Mouse (Mus musculus): ENCODE measurements around the gene Enpp3.
"Not testable (repeated sequence)": the region's sequence is repeated elsewhere in the genome, so short reads cannot be mapped to it uniquely, and the experiment has no call there.

Enpp3 gene

GRCm38 (mm10) chr10:24822842-24823241, 19.8 kb downstream of the Enpp3 start:
- peak; percentile 13 for DNase-seq (ENCODE audit: low read depth)

GRCm38 (mm10) chr10:24821990-24822676, 20.5 kb downstream of the Enpp3 start:
- no peak for DNase-seq (ENCODE audit: low read depth)

DNA sequence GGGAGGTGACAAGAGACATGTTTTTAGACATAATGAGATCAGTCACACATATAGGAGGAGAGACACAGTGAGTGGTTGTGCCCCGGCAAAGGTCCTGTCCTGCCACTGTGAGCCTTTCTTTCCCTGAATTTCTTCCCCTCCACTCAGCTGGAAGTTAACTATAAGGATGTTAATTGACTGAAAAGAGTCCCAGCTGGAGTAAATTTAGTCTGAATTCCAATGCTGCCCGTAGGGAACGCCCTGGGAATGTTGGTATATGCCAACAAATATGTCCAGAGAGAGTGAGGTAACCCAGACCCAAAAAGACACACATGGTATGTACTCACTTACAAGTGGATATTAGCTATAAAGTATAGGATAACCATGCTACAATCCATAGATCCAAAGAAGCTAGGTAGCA, 23.1 kb downstream of the Enpp3 start:
- no peak for DNase-seq (ENCODE audit: low read depth)

- no peak for DNase-seq (ENCODE audit: low read depth)
These were observed 32.0 kb downstream of the Enpp3 start for GRCm38 (mm10) chr10:24810639-24811038.

DNA sequence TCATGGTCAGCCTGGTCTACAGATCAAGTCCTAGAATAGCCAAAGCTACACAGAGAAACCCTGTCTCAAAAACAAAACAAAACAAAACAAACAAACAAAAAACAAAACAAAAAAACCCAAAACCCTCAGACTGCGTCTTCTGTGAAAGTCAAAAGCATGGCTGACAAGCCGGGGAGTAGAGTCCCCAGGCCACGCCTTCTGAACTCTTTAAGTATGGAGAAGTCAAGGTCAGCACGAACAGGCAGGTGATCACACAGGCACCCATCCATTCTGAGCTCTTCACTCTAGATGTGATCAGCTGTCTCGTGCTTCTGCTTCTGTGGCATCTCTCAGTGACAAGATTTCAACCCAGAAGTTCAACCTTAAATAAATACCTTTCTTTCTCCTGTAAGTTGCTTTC, 35.9 kb downstream of the Enpp3 start:
- DNase-seq (ENCODE audit: low read depth), result no peak

DNA sequence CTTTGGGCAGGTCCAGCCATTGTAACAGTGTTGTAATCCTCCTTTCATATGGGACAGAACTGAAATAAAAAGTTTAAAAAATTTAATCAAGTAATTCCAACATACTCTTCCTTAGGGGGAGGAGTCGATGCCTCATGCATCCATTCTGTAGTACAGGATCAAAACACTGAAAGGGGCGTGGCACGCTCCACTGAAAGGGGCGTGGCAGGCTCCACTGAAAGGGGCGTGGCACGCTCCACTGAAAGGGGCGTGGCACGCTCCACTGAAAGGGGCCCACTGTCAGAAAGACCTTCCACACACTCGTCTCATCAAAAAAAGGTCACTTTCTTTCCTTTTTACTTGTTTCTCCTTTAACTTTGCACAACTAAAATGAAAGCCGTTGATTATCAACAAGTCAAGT, 36.7 kb downstream of the Enpp3 start:
- DNase-seq (ENCODE audit: low read depth), result no peak

DNA sequence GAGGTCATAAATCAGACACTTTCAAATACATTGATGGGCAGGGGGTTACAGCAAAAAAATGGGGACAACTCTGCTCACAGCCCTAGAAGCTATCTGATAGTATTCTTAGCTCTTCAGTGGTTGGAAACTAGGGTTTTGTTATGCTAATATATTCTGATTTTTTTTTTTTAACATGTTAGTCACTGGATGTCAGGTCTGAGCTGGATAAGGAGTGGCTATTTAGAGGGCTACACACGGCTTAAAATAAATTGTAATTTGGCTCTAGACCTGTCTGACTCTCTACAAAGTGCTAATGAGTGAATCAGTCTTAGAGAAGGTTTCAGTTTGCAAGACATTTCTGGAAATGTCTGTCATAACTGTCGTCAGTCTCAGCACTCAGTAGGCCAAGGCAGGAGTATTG, 37.5 kb downstream of the Enpp3 start:
- no peak for DNase-seq (ENCODE audit: low read depth)

DNA sequence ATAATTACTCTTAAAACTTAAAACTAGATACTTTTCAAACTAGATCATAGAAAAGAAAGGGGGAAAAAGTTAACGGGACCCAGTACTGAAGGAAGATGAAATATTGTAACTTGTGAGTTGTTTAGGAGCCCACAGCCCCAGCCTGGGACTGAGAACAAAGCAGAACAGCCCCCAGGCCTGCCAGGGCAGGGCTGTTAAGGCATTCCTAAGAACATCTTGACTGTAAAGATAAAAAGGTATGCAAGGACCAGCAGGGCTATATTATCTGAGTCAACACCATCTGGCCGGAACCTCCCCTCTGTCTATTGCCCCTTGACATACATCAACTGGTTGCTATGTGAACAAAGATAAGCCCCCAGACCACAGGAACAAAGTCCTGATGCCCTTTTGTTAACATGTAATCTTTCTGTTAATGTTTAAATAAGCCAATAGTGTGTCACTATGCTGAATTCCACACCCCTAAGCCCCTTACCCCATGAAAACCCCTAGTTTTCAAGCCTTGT, 39.8 kb downstream of the Enpp3 start:
- not testable (repeated sequence) for DNase-seq (ENCODE audit: low read depth)

- no peak for DNase-seq (ENCODE audit: low read depth)
These were observed 40.8 kb downstream of the Enpp3 start for GRCm38 (mm10) chr10:24801796-24802195.

GRCm38 (mm10) chr10:24797246-24797645, 45.4 kb downstream of the Enpp3 start:
- peak; percentile 65 for DNase-seq (ENCODE audit: low read depth)

- DNase-seq (ENCODE audit: low read depth), result no peak
These were observed 49.9 kb downstream of the Enpp3 start for GRCm38 (mm10) chr10:24792756-24793155.

DNA sequence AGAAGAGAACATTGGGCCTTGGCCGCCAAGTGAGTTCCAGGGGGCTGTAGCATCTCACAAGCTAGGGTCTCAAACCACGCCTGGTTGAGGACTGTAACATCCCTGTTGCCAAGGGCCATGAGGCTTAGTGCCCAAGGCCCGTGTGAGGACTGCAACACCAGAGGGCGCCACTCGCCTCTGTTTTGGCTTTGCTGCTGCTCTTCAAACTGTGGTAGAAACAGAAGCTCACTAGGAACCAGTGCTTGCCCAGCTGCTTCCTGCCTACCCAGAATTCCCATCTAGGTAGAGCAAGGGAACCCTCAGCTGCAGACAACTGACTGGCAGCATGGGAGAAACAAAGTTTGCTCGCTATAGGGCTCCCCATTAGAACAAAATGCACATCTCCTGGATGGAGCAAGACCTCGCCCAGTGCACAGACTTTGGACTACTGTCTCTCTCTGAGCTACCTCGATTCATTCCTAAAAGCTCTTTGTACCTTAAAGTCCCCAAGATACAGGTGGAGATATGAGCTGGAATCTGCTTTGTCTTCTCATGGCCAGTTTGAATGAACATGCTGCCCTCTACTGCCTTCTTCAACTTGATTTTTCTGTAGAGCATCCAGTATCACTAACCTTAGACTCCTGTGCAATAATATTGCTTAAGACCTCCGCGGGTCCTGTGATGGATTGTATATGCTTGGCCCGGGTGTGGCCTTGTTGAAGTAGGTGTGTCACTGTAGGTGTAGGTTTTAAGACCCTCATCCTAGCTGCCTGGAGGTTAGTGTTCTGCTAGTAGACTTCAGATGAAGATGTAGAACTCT, 52.7 kb downstream of the Enpp3 start:
- DNase-seq (ENCODE audit: low read depth), result peak; percentile 78

- no peak for DNase-seq (ENCODE audit: low read depth)
These were observed 57.3 kb downstream of the Enpp3 start for GRCm38 (mm10) chr10:24785345-24785744.

- DNase-seq (ENCODE audit: low read depth), result no peak
These were observed 57.9 kb downstream of the Enpp3 start for GRCm38 (mm10) chr10:24784624-24785276.

- no peak for DNase-seq (ENCODE audit: low read depth)
These were observed 58.7 kb downstream of the Enpp3 start for GRCm38 (mm10) chr10:24783946-24784345.

DNA sequence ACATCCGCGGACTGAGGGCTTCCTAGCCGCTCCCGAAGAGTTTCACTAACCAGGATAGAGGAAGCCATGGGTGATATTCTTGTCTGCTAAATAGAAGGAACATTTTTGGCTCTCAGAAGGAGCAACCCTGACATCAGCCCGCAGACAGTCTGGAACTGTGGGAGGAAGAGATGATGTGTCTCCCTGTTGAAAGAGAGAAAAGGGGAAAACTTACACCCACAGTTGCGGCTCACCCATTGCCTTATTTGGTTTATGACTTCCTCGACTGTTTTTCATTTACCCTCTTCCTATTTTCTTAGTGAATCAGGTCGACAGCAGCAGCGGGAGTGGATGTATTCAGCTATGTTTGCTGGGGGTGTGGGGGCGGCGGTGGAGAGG, 64.0 kb downstream of the Enpp3 start:
- DNase-seq (ENCODE audit: low read depth), result peak; percentile 26

DNA sequence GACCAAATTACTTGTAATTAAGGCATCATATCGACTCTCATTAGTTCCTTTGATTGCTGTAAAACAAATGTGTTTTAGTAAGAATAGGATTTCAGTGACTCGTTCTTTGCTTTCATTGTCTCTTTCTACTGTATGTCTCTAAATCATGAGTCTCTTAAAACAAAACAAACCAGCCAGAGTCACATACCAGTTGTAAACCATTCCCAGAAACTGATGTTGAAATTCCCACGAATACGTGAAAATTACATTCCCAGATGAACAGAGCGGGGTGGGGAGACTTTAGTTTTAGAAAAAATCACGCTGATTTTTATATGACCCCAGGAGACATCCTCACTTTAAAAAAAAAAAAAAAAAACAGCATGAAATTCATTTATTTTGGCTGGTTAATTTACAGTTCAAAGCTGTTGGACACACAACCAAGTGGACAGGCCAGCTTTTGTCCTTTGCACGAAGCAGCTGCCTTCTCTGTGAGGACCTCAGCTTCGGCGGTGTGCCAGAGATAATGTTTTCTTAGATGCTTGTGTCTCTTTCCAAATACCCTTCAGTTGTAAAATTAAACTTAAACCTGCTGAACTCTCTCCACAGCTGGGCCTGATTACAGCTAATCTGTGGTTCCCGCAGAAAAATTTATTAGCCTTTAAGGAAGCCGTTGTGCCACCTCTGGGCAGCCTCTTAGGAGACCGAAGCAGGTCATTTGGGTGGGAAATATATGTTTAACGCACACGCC, 64.5 kb downstream of the Enpp3 start:
- no peak for DNase-seq (ENCODE audit: low read depth)

- DNase-seq (ENCODE audit: low read depth), result peak; percentile 21
These were observed 73.1 kb downstream of the Enpp3 start for GRCm38 (mm10) chr10:24769496-24769895.

DNA sequence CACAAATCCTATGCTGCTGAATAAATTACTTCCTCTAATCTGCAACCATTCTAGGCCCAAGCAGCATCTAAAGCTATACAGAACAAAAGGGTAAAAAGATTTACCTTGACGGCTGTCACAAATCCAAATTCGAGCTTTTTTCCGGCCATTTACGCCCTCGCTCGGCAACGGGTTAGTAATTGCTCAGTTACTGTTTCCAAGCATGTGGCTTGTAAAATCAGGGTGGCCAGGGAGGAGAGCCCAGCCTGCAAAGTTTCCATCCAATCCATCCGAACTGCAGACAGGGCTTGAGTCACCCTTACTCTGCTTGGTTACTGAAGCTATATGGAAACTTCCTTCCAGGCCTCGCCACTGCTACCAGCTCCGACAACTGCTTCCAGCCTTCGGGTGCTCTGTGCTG, 74.9 kb downstream of the Enpp3 start:
- DNase-seq (ENCODE audit: low read depth), result no peak

DNA sequence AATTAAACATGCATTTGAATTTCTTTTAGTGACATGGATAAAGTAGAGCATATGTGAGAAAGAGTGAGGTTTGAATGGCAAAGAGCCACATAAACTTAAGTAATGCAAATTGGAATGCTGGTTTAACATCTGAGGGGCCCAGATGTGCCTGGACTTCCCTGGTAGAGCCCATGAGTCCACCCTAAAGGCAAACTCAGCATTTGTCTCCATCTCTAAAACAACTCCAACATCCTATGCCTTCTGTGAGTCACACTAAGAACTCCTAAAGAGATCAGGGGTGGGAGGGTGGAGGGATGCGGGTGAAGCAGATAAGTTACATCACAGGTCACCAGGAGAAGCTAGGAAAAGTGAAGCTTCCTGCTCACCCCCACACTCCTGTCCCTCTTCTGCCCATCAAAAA, 76.6 kb downstream of the Enpp3 start:
- no peak for DNase-seq (ENCODE audit: low read depth)

- peak; percentile 77 for DNase-seq (ENCODE audit: low read depth)
These were observed 77.4 kb downstream of the Enpp3 start for GRCm38 (mm10) chr10:24765151-24765755.

DNA sequence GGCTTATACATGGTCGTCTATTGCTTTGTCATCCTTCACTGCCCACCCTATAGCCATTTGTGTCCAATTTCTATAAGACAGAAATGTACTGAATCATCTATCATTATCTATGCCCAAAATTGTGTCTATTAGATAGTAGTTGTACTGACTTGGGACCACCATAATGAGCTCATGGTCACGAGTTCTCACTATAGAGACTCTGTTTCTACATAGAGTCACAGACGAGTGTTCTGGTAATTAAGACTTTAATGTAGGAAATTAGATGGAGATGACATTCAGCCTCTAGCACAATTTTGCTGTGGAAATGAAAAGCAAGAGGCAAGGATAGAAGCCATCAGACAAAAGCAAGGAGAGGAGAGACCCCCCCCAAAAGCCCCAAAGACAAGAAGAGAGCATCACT, 78.0 kb downstream of the Enpp3 start:
- DNase-seq (ENCODE audit: low read depth), result no peak

Measured in 416B (cell line).